Mouse (Mus musculus) thymus, postnatal 25 days (tissue): ENCODE data around the gene Il10rb.
A peak's percentile ranks its signal among the peaks of the same experiment; 100 is the strongest.

ENCODE experiments used
- DNase-seq: peaks from one replicate; pipeline ENCODE4 v3.0.0; 2022

The Il10rb gene

GRCm38 (mm10) chr16:91455868-91456267, 49.9 kb downstream of the Il10rb start:
- DNase-seq, result no peak

- DNase-seq, result peak; percentile 86
These were observed 52.4 kb downstream of the Il10rb start for GRCm38 (mm10) chr16:91458301-91458746.

DNA sequence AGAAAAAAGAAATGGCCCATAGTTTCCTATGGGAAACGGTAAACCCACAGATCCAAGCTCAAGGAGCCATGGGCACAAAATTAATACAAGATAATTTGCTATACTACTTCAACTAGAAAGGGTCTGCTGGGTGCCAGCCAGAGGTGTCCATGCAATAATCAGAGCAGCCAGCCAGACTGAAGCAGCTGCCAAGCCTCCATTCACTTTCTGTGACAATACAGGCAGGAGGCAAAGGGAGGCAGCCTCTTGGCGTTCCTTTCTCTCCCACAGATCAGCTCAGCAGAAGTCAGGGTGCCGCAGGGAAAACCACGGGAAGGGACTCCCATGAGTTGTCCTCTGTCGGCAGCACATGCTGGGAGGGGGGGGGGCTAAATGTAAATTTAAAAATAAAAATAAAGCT, 53.0 kb downstream of the Il10rb start:
- peak; percentile 48 for DNase-seq

DNA sequence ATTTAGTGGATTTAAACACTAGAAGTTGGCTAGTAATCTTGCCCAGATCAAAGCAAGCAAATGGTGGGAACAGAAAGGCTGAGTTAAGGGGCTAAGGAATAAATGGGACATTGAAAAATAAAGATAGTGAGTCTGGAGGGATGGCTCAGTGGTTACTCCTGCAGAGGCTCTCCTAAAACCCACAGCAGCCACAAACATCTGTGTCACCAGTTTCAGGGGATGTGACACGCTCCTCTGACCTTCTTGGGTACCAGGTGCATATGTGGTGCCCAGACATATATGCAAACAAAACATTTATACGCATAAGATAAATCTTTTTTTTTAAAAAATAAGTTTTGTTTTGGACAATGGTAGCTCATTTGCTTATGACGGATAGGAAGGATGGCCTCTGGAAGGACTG, 53.4 kb downstream of the Il10rb start:
- DNase-seq, result peak; percentile 51

GRCm38 (mm10) chr16:91459841-91460370, 53.9 kb downstream of the Il10rb start:
- DNase-seq, result peak; percentile 72

- DNase-seq, result peak; percentile 54
These were observed 55.2 kb downstream of the Il10rb start for GRCm38 (mm10) chr16:91461066-91461638.

- no peak for DNase-seq
These were observed 55.8 kb downstream of the Il10rb start for GRCm38 (mm10) chr16:91461773-91462181.

GRCm38 (mm10) chr16:91462644-91463043, 56.7 kb downstream of the Il10rb start:
- no peak for DNase-seq

DNA sequence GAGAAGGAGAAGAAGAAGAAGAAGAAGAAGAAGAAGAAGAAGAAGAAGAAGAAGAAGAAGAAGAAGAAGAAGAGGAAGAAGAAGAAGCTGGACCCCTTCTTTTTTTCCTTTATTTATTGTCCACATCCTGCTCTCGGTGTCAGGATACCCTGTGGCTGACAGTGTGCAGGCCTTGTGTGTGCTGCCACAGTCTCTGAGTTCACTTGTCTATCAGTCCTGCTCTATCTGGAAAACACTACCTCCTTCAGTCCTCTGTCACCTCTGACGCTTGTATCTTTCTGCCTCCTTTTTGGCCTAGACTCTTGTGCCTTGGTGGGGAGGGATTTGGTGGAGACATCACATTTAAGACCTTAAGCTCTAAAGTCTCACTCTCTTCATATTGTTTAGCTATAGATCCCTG, 57.4 kb downstream of the Il10rb start:
- no peak for DNase-seq

DNA sequence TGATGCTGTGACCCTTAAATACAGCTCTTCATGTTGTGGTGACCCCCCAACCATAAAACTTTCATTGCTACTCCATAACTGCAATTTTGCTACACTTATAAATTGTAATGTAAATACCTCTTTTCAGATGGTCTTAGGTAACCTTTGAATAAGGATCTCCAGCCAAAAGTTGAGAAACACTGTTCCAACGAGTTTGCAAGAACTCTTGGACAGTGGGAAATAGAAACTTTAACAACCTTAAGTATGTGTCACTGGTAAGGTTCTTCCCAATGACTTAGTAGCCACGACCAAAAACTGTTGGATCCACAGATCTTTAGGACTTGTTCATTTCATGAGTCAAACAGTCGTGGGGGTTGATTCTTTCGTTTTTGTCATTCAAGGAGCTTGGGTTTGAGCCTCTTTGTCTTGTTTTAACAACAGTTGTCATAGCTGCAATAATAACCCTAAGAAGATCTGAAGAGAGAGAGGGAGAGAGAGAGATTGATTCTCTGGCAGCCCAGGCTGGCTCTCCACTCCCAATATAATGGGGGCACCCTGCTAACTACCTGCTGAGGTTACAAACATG, 58.0 kb downstream of the Il10rb start:
- no peak for DNase-seq

DNA sequence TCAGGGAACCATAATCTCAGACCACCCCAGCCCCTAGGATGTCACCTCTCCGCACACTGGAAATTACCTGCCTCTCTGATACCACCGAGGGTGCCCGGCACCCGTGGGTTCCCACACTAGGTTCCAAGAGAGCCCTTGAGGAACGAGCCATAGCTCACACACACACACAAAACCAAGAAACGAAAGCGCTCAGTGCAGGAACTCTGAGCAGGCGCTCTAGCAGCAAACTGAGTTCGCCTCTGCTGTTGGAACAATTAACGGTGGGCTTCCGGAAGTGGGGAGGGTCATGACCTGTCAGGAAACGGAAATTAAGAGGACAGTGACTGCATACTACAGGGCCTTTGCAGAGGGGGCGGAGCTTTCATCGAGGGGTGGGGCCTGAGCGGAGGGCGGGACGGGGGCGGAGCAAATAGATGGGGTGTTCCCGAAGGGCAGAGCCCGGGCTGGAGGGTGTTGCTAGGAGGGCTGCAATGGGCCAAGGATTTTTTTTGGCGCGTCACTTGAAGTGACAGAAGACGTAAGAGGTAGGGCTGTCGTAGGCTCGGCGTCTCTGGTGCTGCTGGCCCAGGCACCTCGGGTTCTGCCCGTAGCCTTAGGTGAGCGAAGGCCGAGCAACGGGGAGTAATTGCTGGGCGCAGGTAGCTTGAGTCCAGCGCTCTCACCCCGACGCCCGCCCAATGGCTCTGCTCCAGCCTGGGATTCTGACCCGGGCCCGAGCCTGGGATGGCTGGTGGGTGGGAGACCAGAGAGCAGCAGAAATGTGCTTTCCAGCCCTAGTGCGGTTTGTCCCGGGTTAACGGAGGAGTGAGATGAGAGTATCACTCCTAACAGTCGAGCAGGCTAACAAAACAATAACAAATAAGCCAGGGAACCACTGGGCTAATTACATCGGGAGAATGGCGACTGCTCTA, 58.9 kb downstream of the Il10rb start:
- peak; percentile 91 for DNase-seq

DNA sequence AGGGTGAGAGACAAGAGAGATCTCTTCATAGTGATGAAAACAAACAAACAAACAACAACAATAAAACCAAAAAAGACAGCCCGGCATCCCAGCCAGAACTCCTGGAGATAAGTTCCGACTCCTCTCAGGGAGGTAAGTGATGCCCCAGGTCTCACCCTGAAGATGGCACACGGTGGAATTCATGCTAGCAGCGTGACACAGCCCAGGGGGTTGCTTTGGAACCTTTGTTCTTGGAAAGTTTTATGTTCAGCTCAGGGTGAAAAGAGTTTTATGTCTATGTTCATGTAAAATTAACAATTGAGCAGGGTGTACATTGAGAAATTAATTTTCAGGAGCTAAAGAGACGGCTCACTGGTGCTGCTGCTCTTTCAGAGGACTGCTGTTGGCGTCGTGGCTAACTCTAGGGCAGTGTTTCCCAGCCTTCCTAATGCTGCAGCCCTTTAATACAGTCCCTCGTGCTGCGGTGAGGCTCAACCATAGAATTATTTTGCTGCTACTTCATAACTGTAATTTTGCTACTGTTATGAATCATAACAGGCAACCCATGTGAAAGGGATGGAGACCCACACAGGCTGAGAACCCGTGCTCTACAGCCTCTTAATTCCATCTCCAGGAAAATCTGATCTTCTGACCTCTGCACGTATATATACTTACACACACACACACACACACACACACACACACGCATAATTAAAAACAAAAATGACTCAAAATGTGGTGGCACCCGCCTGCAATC, 59.7 kb downstream of the Il10rb start:
- DNase-seq, result no peak

DNA sequence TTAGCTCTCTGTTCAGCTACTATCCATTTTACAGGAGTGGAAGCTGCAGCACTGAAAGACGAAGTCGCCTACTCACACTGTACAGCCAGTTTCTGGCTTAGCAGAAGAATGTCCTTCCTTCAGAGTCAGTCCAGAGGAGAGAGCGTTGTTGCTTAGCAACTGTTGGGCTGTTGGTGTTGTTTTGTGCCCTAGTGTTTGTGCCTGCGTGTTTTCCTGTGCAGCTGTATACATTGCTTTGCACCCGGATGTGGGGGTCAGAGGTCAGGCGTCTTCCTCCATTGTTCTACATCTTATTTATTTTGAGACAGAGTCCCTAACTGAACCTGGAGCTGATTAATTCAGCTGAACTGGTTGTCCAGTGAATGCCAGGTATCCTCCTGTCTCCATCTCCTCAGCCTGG, 60.6 kb downstream of the Il10rb start:
- DNase-seq, result no peak

- no peak for DNase-seq
These were observed 64.5 kb downstream of the Il10rb start for GRCm38 (mm10) chr16:91470470-91470869.

DNA sequence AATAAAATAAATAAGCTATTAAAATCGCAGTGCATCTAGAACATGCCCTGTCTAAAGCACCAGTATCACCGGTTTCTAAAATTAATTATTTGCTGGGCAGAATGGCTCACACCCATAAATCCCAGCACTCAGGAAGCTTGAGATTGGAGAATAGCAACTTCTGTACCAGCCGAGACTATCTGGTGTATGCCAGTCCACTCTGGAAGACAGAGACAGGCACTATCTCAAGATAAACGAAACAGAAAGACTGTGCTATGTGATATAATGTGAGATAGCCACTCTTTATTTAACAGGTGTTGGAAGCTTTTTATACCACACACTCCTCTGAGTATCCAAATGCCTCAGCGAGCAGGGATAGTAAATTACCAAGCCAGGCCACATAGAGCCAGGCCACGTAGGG, 65.5 kb downstream of the Il10rb start:
- no peak for DNase-seq
